Mouse (Mus musculus): ENCODE results near the gene Adam4. TPM values are rescaled to one million over a fixed set of nuclear protein-coding genes. Genes with fewer than 3 reads are reported as not detected.

Adam4 gene
- 0.30 TPM for polyA plus RNA-seq (2017; shearing (Covaris generic))

DNA sequence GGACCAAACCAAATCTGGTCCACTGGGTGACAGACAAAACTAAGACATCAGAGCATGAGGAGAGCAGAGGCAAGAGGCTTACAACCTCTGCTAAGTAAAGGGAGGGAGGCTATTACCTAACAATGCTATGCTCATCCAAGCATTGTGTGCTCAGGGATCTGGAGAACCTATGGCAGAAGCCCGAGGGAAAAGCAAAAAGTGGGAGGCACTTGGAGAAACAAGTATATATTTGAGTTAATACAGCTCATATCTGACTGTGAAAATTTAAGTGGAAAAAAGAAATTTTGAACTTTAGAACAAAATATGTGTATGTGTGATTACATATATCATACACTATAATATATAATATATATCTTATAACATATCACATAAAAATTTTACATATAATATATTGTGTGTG, at the start of gene Adam4:
Gene Adam4 (minus strand): TSS at position 101 of the 400 bp plus-strand sequence.

DNA sequence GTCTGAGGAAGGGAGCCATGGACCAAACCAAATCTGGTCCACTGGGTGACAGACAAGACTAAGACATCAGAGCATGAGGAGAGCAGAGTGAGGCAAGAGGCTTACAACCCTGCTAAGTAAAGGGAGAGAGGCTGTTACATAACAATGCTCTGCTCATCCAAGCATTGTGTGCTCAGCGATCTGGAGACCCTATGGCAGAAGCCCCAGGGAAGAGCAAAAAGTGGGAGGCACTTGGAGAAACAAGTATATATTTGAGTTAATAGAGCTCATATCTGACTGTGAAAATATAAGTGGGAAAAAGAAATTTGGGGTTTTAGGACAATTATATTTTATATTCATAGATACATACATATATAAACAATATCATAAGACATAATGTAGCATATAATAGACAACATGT, 42.4 kb downstream of the Adam4 start, which contains the start of gene Gm4787:
Gene Gm4787 (minus strand): TSS at position 101 of the 400 bp plus-strand sequence.

Other genes with a start within 250 kb of the Adam4 start
- 0.40 TPM for gene Slc8a3, start 88.8 kb downstream of the Adam4 start, polyA plus RNA-seq (2017; shearing (Covaris generic))
- not detected for gene Gm4787, start 42.5 kb downstream of the Adam4 start, polyA plus RNA-seq (2017; shearing (Covaris generic))
- 184 TPM for gene Cox16, start 63.2 kb upstream of the Adam4 start, polyA plus RNA-seq (2017; shearing (Covaris generic))
- gene Gm20498, start 111.0 kb upstream of the Adam4 start, polyA plus RNA-seq (2017; shearing (Covaris generic)) = 6.5 TPM
- 39.1 TPM for gene Synj2bp, start 111.0 kb upstream of the Adam4 start, polyA plus RNA-seq (2017; shearing (Covaris generic))
- gene Adam21, start 146.5 kb upstream of the Adam4 start, polyA plus RNA-seq (2017; shearing (Covaris generic)) = 0.82 TPM
- gene Med6, start 173.1 kb upstream of the Adam4 start, polyA plus RNA-seq (2017; shearing (Covaris generic)) = 27.7 TPM
- 0.23 TPM for gene Ttc9, start 209.3 kb upstream of the Adam4 start, polyA plus RNA-seq (2017; shearing (Covaris generic))